Mouse (Mus musculus): ENCODE results near the gene Chka. TPM values are rescaled to one million over a fixed set of nuclear protein-coding genes. Genes with fewer than 3 reads are reported as not detected.
A peak's percentile ranks its signal among the peaks of the same experiment; 100 is the strongest.

The Chka gene
- polyA plus RNA-seq, 1 experiment from 2014 or later: 48.5 TPM

GRCm38 (mm10) chr19:3914535-3914934, 63.0 kb downstream of the Chka start:
- no peaks in the 10 kb centered on the region for H3K9me3 ChIP-seq (replicated peaks)
- H3K4me3 ChIP-seq: no peak overlapping the region
- H3K27ac ChIP-seq: no peak overlapping the region
- DNase-seq (ENCODE audit: low spot score): no peak
- no peaks in the 10 kb centered on the region for H3K27me3 ChIP-seq (ENCODE audit: low read depth, poor library complexity, severe bottlenecking)
- 91% methylated on average over 5 of the region's 5 CpGs for WGBS
- H3K4me1 ChIP-seq: peaks cover 23% of the 10 kb centered on the region
- peaks cover 20% of the 10 kb centered on the region for H3K36me3 ChIP-seq

DNA sequence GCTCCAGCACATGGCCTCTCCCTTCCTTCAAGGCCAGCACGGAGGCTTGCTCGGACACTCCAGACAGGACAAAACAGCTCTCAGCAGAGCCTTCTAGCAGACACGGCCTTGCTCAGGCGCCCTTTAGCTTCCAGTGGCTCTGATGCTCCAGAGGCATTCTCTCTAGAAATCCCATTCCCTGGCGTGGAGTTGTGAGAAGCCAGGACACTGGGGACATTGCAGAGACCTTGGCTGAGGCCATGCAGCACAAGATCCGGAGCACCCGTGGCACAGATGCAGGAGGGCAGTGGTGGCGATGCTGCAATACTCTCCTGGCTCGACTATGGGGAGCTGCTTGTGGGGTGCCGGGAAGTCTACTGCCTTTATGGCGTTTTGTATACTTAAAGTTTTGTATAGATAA, 65.2 kb downstream of the Chka start:
- peaks cover 19% of the 10 kb centered on the region for H3K4me1 ChIP-seq
- no peaks in the 10 kb centered on the region for H3K9me3 ChIP-seq (replicated peaks)
- H3K4me3 ChIP-seq: no peak overlapping the region
- H3K36me3 ChIP-seq: no peaks in the 10 kb centered on the region
- DNase-seq (ENCODE audit: low spot score): no peak
- H3K27ac ChIP-seq: no peak overlapping the region
- 82% methylated on average over 11 of the region's 11 CpGs for WGBS
- no peaks in the 10 kb centered on the region for H3K27me3 ChIP-seq (ENCODE audit: low read depth, poor library complexity, severe bottlenecking)

- Histone ChIP-seq H3K36me3 (no peaks in the 10 kb centered on the region), H3K27ac (no peak overlapping the region), H3K4me3 (no peak overlapping the region), H3K27me3 (ENCODE audit: low read depth, poor library complexity, severe bottlenecking) (no peaks in the 10 kb centered on the region), H3K9me3 (replicated peaks) (no peaks in the 10 kb centered on the region), H3K4me1 (peaks cover 9% of the 10 kb centered on the region; the same call in 1 of the 2 replicates)
- no peak for DNase-seq (ENCODE audit: low spot score)
Observed at GRCm38 (mm10) chr19:3919928-3920327, 68.4 kb downstream of the Chka start.

- Histone ChIP-seq H3K27me3 (ENCODE audit: low read depth, poor library complexity, severe bottlenecking) (no peaks in the 10 kb centered on the region), H3K9me3 (replicated peaks) (no peaks in the 10 kb centered on the region), H3K4me3 (no peak overlapping the region), H3K36me3 (no peaks in the 10 kb centered on the region), H3K4me1 (peaks cover 9% of the 10 kb centered on the region; the same call in 1 of the 2 replicates), H3K27ac (peak overlapping the region; percentile 14; the same call in 1 of the 2 replicates)
- DNase-seq (ENCODE audit: low spot score): no peak
- WGBS: 62% methylated on average over 10 of the region's 10 CpGs
Observed at GRCm38 (mm10) chr19:3922661-3923371, 71.2 kb downstream of the Chka start.

- WGBS: 60% methylated on average over 13 of the region's 13 CpGs
- H3K4me3 ChIP-seq: no peak overlapping the region
- no peaks in the 10 kb centered on the region for H3K27me3 ChIP-seq (ENCODE audit: low read depth, poor library complexity, severe bottlenecking)
- no peak for DNase-seq (ENCODE audit: low spot score)
- no peaks in the 10 kb centered on the region for H3K36me3 ChIP-seq
- peaks cover 9% of the 10 kb centered on the region; the same call in 1 of the 2 replicates for H3K4me1 ChIP-seq
- H3K9me3 ChIP-seq (replicated peaks): no peaks in the 10 kb centered on the region
- peak overlapping the region; percentile 44; the same call in 1 of the 2 replicates for H3K27ac ChIP-seq
Observed at GRCm38 (mm10) chr19:3923586-3923985, 72.0 kb downstream of the Chka start.

DNA sequence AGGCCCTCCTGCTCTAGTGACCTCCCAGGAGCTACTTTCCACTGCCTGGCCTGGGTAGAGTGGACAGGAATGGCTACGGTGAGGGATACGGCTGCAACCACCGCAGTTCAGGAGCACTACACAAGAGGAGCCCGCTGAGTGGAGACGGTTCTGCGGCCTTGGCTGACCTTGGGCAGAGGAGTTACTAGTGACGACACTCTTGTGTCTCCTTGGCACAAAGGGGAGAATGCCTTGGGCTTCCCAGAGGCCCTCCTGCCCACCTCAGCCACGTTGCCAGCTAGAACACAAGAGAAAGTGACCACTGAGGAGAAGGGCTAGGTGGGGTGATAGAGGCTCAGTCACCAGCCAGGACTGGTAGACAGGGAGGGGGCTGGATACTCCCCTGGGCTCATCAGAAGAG, 72.6 kb downstream of the Chka start:
- no peaks in the 10 kb centered on the region for H3K9me3 ChIP-seq (replicated peaks)
- H3K27ac ChIP-seq: peak overlapping the region; percentile 44; the same call in 1 of the 2 replicates
- H3K36me3 ChIP-seq: no peaks in the 10 kb centered on the region
- no peaks in the 10 kb centered on the region for H3K27me3 ChIP-seq (ENCODE audit: low read depth, poor library complexity, severe bottlenecking)
- no peak for DNase-seq (ENCODE audit: low spot score)
- peaks cover 13% of the 10 kb centered on the region for H3K4me1 ChIP-seq
- 84% methylated on average over 8 of the region's 8 CpGs for WGBS
- no peak overlapping the region for H3K4me3 ChIP-seq

- no peaks in the 10 kb centered on the region for H3K36me3 ChIP-seq
- 92% methylated on average over 7 of the region's 7 CpGs for WGBS
- peaks cover 19% of the 10 kb centered on the region for H3K4me1 ChIP-seq
- no peaks in the 10 kb centered on the region for H3K9me3 ChIP-seq (replicated peaks)
- no peak overlapping the region for H3K27ac ChIP-seq
- H3K27me3 ChIP-seq (ENCODE audit: low read depth, poor library complexity, severe bottlenecking): no peaks in the 10 kb centered on the region
- DNase-seq (ENCODE audit: low spot score): no peak
- H3K4me3 ChIP-seq: no peak overlapping the region
Observed at GRCm38 (mm10) chr19:3924868-3925267, 73.3 kb downstream of the Chka start.

DNA sequence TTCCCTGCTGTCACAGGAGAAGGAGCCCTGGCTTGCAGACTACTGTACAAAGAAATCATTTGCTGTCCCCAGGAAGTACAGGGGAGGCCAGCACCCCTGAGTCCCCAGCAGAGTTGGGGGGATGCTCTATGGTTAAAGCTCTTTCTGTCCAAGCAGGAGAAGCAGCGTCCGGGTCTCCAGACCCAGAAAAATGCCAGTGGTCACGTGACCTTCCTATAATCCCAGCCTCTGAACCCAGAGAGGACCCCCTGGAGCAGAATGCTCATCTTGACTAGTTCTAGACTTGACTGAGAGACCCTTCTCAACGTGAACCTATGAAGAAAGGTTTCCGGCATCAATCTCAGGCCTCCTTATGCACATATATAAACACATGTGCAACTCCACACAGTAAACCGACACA, 74.3 kb downstream of the Chka start:
- H3K27me3 ChIP-seq (ENCODE audit: low read depth, poor library complexity, severe bottlenecking): no peaks in the 10 kb centered on the region
- H3K4me1 ChIP-seq: peaks cover 20% of the 10 kb centered on the region
- DNase-seq (ENCODE audit: low spot score): no peak
- H3K4me3 ChIP-seq: no peak overlapping the region
- WGBS: 84% methylated on average over 6 of the region's 6 CpGs
- H3K36me3 ChIP-seq: no peaks in the 10 kb centered on the region
- no peaks in the 10 kb centered on the region for H3K9me3 ChIP-seq (replicated peaks)
- H3K27ac ChIP-seq: no peak overlapping the region

GRCm38 (mm10) chr19:3926279-3926678, 74.7 kb downstream of the Chka start:
- no peaks in the 10 kb centered on the region for H3K27me3 ChIP-seq (ENCODE audit: low read depth, poor library complexity, severe bottlenecking)
- peaks cover 20% of the 10 kb centered on the region for H3K4me1 ChIP-seq
- 69% methylated on average over 3 of the region's 3 CpGs for WGBS
- H3K4me3 ChIP-seq: no peak overlapping the region
- H3K9me3 ChIP-seq (replicated peaks): no peaks in the 10 kb centered on the region
- DNase-seq (ENCODE audit: low spot score): no peak
- H3K27ac ChIP-seq: no peak overlapping the region
- H3K36me3 ChIP-seq: no peaks in the 10 kb centered on the region

DNA sequence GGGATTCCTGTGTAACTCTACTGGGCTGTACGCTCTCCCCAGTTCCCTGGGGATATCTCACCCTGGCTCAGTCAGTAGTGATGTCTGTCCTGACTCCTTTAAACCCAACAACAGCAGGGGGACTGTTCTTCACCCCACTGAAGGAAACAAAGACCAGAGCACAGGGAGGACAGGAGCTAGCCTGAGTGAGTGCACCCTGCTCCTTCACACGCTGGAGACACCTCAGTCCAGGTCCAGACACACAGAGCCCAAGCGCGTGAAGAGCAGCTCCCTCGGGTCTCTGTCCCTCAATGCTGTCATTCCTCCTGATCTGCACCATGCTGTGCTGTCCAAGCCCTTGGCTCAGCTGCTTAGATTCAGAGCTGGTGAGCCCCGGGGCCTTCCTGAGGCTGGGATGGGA, 75.1 kb downstream of the Chka start:
- H3K27me3 ChIP-seq (ENCODE audit: low read depth, poor library complexity, severe bottlenecking): no peaks in the 10 kb centered on the region
- no peaks in the 10 kb centered on the region for H3K9me3 ChIP-seq (replicated peaks)
- no peaks in the 10 kb centered on the region for H3K36me3 ChIP-seq
- peaks cover 20% of the 10 kb centered on the region for H3K4me1 ChIP-seq
- H3K4me3 ChIP-seq: no peak overlapping the region
- H3K27ac ChIP-seq: no peak overlapping the region
- 67% methylated on average over 6 of the region's 6 CpGs for WGBS
- DNase-seq (ENCODE audit: low spot score): no peak

DNA sequence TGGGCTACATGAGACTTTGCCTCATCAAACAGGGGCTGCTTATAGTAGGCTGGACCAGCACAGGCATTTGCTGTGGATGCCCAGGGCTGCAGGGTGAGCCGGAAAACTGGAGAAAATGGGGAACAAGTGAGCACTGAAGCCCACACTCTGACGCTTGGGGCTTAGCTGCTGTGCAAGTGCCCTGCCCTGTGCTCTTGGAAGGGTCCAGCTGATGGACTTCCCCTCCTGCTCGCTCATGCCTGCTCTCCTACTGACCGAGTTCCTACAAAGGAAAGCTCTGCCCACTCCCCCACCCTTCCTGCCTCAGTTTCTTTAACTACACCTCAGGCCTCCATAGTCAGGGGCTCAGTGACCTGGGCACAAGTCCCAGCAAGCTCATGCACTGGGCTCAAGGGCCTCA, 76.4 kb downstream of the Chka start:
- Histone ChIP-seq H3K9me3 (replicated peaks) (no peaks in the 10 kb centered on the region), H3K27ac (no peak overlapping the region), H3K36me3 (no peaks in the 10 kb centered on the region), H3K4me1 (peaks cover 20% of the 10 kb centered on the region), H3K27me3 (ENCODE audit: low read depth, poor library complexity, severe bottlenecking) (no peaks in the 10 kb centered on the region), H3K4me3 (no peak overlapping the region)
- WGBS: 94% methylated on average over 4 of the region's 4 CpGs
- DNase-seq (ENCODE audit: low spot score): no peak

DNA sequence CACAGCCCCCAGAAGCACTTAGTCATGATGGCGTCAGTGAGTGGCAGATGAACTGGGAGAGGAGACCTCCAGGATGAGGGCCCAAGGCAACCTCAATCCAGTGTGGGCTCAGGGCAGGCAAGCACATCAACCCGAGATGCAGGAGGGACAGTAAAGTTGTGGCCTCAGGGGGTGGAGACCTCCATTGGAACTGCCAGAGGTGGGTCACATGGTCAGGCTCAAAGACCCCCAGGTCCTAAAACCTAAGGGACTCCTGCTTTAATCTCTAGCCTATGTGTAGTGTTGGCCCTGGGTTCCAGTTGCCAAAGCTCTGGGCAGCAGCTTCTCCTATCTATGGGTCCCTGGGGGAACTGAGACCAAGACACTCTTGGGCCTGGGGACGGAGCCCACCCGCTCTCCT, 77.2 kb downstream of the Chka start:
- Histone ChIP-seq H3K27ac (0 out of 2 replicates have a peak overlapping the region, but pooled peaks have one; percentile 30), H3K9me3 (replicated peaks) (no peaks in the 10 kb centered on the region), H3K36me3 (no peaks in the 10 kb centered on the region), H3K4me1 (peaks cover 17% of the 10 kb centered on the region), H3K27me3 (ENCODE audit: low read depth, poor library complexity, severe bottlenecking) (no peaks in the 10 kb centered on the region), H3K4me3 (no peak overlapping the region)
- no peak for DNase-seq (ENCODE audit: low spot score)
- 82% methylated on average over 4 of the region's 4 CpGs for WGBS

DNA sequence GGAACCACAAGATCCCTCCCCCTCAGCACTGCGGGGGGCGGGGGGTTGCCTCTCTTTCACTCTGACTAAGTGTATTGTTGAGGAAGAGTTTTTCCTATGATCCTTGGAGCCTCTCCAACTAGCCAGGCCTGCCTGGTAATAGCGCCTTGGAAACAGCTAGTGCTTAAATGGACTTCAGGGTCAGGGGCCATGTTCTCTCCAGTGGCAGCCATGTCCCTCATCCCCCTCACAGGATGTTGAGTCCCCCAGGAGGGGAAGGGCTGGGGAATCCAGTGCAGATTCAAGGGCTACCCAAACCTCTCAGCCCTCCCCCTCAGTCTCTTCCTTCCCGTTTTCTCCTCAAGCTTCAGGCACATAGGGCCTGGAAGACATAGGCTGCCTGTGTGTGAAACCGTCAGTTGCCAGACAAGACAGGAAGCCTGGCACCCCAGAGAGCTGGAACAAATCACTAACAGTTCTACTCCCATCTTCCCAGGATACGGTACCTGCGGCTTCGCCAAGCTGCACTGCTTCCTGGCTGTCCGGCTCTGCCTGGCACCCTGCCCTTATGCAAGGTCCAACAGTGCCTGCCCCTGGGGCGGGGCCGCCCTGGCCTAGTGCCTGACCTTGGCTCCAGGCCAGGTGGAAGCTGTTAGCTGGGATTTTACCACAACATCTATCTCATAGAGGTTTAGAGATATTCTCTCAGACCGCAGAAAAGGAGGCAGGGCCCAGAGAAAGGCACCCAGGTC, 77.8 kb downstream of the Chka start, which contains the start of gene Aldh3b1:
Aldh3b1 (minus strand) TSS at position 598 of the 731 bp plus-strand sequence.
- H3K27me3 ChIP-seq (ENCODE audit: low read depth, poor library complexity, severe bottlenecking): no peaks in the 10 kb centered on the region
- no peaks in the 10 kb centered on the region for H3K36me3 ChIP-seq
- 0 out of 2 replicates have a peak within 1 kb of the TSS, but pooled peaks have one; percentile 30 for H3K27ac ChIP-seq
- DNase-seq (ENCODE audit: low spot score): no peak
- no peaks in the 10 kb centered on the region for H3K9me3 ChIP-seq (replicated peaks)
- H3K4me3 ChIP-seq: no peak within 1 kb of the TSS
- H3K4me1 ChIP-seq: peaks cover 11% of the 10 kb centered on the region
- 66% methylated on average over 12 of the region's 12 CpGs for WGBS
